Mouse (Mus musculus) lung, postnatal 0 days (tissue): ENCODE data around the gene Zfp729a.

ENCODE experiments used
- CTCF ChIP-seq: IDR thresholded peaks from 2 replicates; pipeline ENCODE4 v1.5.1; 2016; ENCODE audit warnings: antibody characterized with exemption, mild to moderate bottlenecking
- EP300 ChIP-seq: IDR thresholded peaks from 2 replicates; pipeline ENCODE4 v1.6.1; 2016; ENCODE audit warnings: antibody characterized with exemption, mild to moderate bottlenecking, control low read depth

- peak; percentile 56 for TF ChIP-seq EP300
- TF ChIP-seq CTCF = peak; percentile 19; the same call in 1 of the 2 replicates
Observed at GRCm38 (mm10) chr13:67682959-67683735, 45.6 kb upstream of the Zfp729a start.
